Mouse (Mus musculus) adrenal gland (tissue): ENCODE measurements around the gene Pla2g6.

Source experiments
- intact Hi-C: fragments of 180-260 bp; cut with DNase I; formaldehyde crosslinking; loops from one replicate; pipeline ENCODE4 v1.15.1; 2025
- long read RNA-seq, 2 experiments: library from polyadenylated mRNA; unstranded; transcript quantifications; one replicate each; pipeline ENCODE4 v2.0.0; 2020; ENCODE audit warnings: borderline replicate concordance in 1 of 2; ENCODE audit not compliant: insufficient replicate concordance in 1 of 2

Pla2g6 gene
- long read RNA-seq, experiment 1, partial matches to known transcripts, result 5 of 8 reads
- long read RNA-seq, experiment 1, other reads (novel, unspliced or antisense), result 1 of 8 reads
- long read RNA-seq, experiment 2, partial matches to known transcripts, result 4 of 11 reads
- long read RNA-seq, experiment 2, other reads (novel, unspliced or antisense), result 3 of 11 reads

- intact Hi-C loops, result loop anchor here (10.0 kb wide), 1 partner anchor 137 kb away; no protein-coding TSS in a partner anchor
These were observed at the start of gene Pla2g6 for GRCm38 (mm10) chr15:79328058-79328938. Gene Pla2g6, minus strand, starts transcription at chr15:79328390.

- intact Hi-C loops, result no loop called here
These were observed 49.5 kb upstream of the Pla2g6 start for GRCm38 (mm10) chr15:79377681-79378080.

GRCm38 (mm10) chr15:79374760-79375159 is 46.6 kb upstream of the Pla2g6 start:
- intact Hi-C loops, result no loop called here

- intact Hi-C loops, result no loop called here
These were observed 42.2 kb upstream of the Pla2g6 start for GRCm38 (mm10) chr15:79370281-79370843.

GRCm38 (mm10) chr15:79369452-79370280 is 41.5 kb upstream of the Pla2g6 start:
- intact Hi-C loops, result no loop called here

GRCm38 (mm10) chr15:79368861-79369440 is 40.8 kb upstream of the Pla2g6 start:
- intact Hi-C loops, result no loop called here

- intact Hi-C loops, result no loop called here
These were observed 40.2 kb upstream of the Pla2g6 start for GRCm38 (mm10) chr15:79368313-79368811.

GRCm38 (mm10) chr15:79366402-79366801 is 38.2 kb upstream of the Pla2g6 start:
- intact Hi-C loops, result no loop called here

GRCm38 (mm10) chr15:79365068-79365467 is 36.9 kb upstream of the Pla2g6 start:
- intact Hi-C loops, result no loop called here

- intact Hi-C loops, result no loop called here
These were observed 35.9 kb upstream of the Pla2g6 start for GRCm38 (mm10) chr15:79364120-79364519.

- intact Hi-C loops, result no loop called here
These were observed 32.8 kb upstream of the Pla2g6 start for GRCm38 (mm10) chr15:79361023-79361422.

GRCm38 (mm10) chr15:79360371-79360770 is 32.2 kb upstream of the Pla2g6 start:
- intact Hi-C loops, result no loop called here

- intact Hi-C loops, result no loop called here
These were observed 31.8 kb upstream of the Pla2g6 start for GRCm38 (mm10) chr15:79359954-79360353.

- intact Hi-C loops, result no loop called here
These were observed 29.9 kb upstream of the Pla2g6 start for GRCm38 (mm10) chr15:79357974-79358690.

- intact Hi-C loops, result no loop called here
These were observed 29.1 kb upstream of the Pla2g6 start for GRCm38 (mm10) chr15:79357036-79357911.

GRCm38 (mm10) chr15:79356481-79356880 is 28.3 kb upstream of the Pla2g6 start:
- intact Hi-C loops, result no loop called here

GRCm38 (mm10) chr15:79354619-79355018 is 26.4 kb upstream of the Pla2g6 start:
- intact Hi-C loops, result no loop called here

- intact Hi-C loops, result no loop called here
These were observed 25.6 kb upstream of the Pla2g6 start for GRCm38 (mm10) chr15:79353690-79354305.

GRCm38 (mm10) chr15:79352479-79352878 is 24.3 kb upstream of the Pla2g6 start:
- intact Hi-C loops, result no loop called here
